In genomic region chr14:71229955-71230354, GRCm38 (mm10) we compare ENCODE assay signal across 16 mouse cellular contexts.
DNase-seq lines count a peak whose midpoint lies in the region; ATAC-seq lines count a peak whose summit lies in the region.
"Had no signal": no experiment of that assay in that cellular context is flagged by ENCODE, and none has a peak within 500 bp of the region (broad histone marks: within the 10 kb centered on the region; RNA-seq: fewer than 3 reads in every experiment).

No protein-coding gene starts in this region.

- ATAC-seq in erythroid progenitor cell, adult 5-6 weeks (replicated peaks; ENCODE audit: low FRiP score, poor library complexity, severe bottlenecking): peak; percentile 72; the same call in 1 of the 2 replicates
- ATAC-seq in megakaryocyte-erythroid progenitor cell, adult 5-6 weeks (replicated peaks; ENCODE audit: low FRiP score, low TSS enrichment, poor library complexity, severe bottlenecking): peak; percentile 88
- ATAC-seq: CD4-positive, CD25-positive, alpha-beta regulatory T cell, adult 4 months; Patski had no signal

- peak; percentile 6 for DNase-seq in adrenal gland, adult 8-10 months
- DNase-seq in adrenal gland, postnatal 25 days: no peak
- peak; percentile 13 for DNase-seq in adrenal gland, postnatal 10 days
- no peak for DNase-seq in cerebellum, adult 11-12 months
- no peak for DNase-seq in ovary, adult 18-20 months (ENCODE audit: low spot score)
- DNase-seq: cerebellum, adult 8-10 months; gastrocnemius, postnatal 25 days; heart, postnatal 10 days; kidney, adult 18-20 months; layer of hippocampus, adult 9-11 months; right cerebral cortex, postnatal 14 days; thymus, postnatal 14 days had no signal

Comparison
In these comparisons a context has a peak if more than half of its experiments do, and no peak if none do; other contexts are left out.
1. DNase-seq: peak in adrenal gland, adult 8-10 months (single experiment) and adrenal gland, postnatal 10 days (single experiment); none in adrenal gland, postnatal 25 days (single experiment), cerebellum, adult 11-12 months (single experiment) and ovary, adult 18-20 months (single experiment).